Mouse (Mus musculus) NIH3T3 (cell line): Measurements from ENCODE around the gene Gm45140.
A peak's percentile ranks its signal among the peaks of the same experiment; 100 is the strongest.

Experiments used
- DNase-seq: peaks from one replicate; pipeline ENCODE4 v3.0.0-alpha.2; 2012; ENCODE audit warnings: low read depth

The Gm45140 gene

DNA sequence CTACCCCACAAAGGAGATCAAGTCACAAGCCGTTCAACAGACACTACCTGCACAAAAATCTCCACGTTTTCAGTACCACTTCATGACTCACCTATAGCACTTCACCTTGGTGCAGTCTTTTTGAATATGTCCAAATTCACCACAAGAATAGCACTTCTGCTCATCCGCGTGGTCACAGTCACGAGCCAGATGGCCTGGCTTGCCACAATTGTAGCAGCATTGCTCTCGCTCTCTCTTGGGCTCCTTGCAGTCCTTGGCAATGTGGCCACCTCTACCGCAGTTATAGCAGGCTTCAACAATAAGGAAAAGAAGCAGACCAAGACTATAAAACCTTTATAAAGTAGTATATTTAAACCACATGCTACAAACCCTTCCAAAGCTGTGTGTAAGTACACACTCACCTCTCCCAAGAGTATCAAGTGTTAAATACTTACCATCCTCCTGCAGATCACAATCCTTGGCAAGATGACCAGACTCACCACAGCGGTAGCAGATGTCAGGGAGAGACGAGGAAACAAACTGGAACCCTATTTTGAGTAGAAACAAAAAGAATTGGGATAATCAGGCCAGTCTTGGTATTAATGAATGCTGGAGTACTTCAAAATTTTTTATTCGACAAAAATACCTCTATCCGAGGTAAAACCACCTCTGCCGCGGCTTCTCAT, 9.6 kb upstream of the Gm45140 start:
- DNase-seq, result no peak

DNA sequence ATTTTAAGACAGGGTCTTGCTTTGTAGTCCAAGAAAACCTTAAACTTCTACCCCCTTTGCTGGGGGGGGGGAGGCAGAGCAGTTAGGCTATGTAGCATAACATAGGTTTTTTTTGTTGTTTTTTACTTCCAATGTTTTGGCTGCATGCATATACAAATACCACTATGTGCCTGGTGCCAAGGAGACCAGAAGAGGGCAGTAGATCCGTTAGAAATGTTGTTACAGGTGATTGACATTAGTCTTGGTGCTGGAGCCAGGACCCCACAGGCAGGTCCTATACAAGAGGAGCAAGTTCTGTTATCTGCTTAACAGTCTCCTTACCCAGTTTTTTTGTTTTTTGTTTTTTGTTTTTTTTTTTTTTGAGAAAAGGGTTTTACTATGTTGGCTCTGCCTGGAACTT, 6.7 kb upstream of the Gm45140 start:
- DNase-seq, result peak; percentile 67

DNA sequence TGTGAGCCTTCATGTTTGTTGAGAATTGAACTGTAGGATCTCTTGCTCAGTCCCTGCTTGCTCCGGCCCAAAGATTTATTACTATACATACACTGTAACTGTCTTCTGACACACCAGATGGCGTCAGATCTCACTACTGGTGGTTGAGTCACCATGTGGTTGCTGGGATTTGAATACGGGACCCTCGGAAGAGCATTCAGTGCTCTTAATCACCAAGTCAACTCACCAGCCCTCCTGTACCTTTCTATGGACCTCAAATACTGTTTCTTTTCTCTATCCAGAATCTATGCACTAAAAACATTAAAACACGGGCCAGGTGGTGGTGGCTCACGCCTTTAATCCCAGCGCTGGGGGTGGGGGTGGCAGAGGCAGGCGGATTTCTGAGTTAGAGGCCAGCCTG, 6.0 kb upstream of the Gm45140 start:
- DNase-seq, result peak; percentile 39

DNA sequence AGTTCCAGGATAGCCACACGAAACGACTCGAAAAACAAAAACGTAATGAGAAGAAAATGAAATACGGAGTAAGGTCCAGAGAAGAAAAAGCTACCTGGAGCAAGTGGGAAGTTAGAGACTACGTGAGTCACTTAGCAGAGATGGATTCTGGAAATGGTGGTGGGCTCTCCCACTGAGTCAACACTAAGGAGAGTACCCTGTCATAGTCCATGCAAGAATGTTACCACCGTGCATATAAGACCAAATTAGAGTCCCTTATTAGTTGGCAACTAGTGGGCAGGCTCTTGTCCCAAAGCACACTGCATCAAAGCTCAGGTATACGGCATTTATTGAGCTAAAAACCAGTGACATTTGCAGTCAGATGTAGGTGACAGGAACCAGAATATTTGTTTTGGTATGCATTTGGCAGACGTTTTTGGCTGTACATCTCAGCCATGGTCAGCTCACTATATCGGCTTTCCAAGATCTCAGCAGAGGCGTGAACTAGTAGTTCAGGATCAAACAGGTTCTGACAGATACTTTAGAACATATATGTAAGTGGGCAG, 4.3 kb upstream of the Gm45140 start:
- no peak for DNase-seq

DNA sequence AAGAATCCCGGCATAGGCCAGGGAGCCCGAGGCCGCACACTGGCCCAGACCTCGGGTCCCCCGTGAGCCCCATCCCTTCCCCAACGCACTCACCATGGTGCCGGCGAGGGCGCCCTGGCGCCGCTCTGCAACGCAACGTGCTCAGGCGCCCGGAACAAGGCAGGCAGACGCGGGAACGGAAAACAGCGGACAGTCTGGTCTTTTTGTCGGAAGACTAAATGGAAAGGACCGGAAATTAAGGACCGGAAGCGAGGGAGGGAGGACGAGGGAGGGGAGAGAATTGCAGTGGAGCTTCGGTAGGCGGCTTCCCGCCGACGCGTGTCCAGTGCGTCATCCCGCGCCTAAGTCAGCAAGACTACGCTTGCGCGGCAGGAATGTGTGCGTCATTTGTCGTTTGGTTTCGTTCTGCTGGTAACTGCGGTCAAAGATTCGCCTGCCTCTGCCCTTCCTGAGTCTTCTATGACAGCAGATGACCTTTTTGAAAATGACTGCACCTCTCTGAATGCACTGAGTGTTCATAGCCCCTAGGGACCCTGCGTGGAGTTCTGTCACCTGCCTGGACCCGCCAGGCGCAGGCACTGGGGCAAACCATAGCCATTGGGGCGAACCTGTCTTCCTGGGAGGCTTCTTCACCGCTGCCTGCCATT, 3.1 kb upstream of the Gm45140 start, which contains the start of gene Isy1:
Gene Isy1 (minus strand): TSS at position 248 of the 647 bp plus-strand sequence.
- peak; percentile 99 for DNase-seq

DNA sequence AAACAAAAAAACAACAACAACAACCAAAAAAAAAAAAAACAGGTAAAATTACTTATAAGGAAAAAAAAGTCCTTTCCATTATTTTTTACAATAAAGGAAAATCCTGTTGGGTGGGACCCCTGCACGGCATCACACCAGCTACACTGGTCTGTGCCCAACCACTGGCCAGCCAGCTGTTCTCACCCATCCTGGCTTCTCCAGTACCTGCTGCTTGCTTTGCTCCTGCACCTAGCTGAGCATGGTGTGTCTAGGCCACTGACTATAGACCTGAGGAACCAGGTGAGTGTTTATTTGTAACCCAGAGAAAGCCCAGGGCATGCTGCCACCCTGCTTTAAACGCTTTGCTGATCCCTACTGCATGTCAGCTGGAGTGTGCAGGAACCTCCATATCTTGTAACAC, 15.2 kb downstream of the Gm45140 start:
- DNase-seq, result no peak

DNA sequence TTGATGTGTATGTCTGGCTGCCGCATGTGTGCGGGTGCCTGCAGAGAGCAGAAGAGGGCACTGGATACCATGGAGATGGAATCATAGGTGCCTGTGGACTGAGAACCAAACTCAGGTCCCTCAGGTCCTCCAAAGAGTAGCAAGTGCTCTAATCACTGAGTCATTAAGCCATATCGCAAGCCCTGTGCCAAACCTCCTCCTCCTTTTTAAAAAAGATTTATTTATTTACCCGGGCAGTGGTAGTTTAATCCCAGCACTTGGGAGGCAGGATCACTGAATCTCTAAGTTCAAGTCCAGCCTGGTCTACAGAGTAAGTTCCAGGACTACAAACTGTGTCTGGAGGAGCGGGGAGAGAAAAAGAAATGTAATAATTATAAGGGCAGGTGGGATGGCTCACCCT, 21.1 kb downstream of the Gm45140 start:
- DNase-seq, result no peak

DNA sequence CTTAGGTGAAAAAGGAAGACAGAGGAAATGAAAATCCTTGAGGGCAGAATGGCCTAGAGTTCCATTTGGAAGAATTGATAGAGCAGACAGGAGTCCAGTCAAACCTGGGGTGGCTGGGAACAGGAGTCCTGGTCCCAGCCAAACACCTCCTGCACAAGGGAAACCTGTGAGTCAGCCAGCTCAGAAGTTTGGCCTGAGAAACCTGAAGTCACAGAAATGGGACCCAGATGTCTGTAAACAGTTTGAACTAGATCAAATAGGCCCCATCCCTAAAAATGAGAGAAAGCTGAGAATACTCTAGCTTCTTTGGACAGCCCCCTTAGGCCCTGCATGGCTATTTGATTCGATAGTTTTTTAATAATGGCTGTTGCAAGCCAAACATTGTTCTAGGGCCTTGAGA, 22.9 kb downstream of the Gm45140 start:
- peak; percentile 35 for DNase-seq

DNA sequence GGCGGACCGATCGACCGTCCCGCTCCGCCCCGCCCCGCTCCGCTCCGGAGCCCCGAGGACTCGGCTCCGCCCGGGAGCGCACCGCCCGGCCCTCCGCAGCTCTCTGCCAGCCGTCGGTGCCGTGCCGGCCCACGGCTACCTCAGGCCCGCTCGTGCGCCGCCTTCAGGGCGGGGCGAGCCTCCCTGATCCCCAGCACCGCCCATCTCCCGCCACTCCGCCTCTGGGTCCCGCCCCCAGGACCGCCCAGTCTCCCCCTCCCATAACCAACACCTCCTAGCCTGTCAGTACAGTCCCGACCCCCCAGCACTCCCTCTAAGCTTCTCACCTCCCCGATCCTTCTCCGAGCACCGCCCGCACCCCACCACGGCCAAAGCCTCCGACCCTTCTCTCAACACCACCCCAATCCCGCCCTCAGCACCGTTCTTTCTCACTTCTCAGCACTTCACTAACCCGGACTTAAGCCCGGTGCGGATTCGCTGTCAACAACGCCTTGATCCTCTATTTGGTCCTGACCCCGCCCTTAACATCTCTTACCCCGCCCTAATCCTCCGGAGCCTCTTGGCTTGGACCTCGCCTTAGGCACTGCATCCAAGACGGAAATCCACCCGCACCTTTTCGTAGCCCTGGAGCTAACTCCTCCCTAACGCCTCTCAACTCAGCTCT, 23.8 kb downstream of the Gm45140 start, which contains the start of gene Rab43:
Gene Rab43 (minus strand): TSS at position 490 of the 664 bp plus-strand sequence.
- peak; percentile 96 for DNase-seq

DNA sequence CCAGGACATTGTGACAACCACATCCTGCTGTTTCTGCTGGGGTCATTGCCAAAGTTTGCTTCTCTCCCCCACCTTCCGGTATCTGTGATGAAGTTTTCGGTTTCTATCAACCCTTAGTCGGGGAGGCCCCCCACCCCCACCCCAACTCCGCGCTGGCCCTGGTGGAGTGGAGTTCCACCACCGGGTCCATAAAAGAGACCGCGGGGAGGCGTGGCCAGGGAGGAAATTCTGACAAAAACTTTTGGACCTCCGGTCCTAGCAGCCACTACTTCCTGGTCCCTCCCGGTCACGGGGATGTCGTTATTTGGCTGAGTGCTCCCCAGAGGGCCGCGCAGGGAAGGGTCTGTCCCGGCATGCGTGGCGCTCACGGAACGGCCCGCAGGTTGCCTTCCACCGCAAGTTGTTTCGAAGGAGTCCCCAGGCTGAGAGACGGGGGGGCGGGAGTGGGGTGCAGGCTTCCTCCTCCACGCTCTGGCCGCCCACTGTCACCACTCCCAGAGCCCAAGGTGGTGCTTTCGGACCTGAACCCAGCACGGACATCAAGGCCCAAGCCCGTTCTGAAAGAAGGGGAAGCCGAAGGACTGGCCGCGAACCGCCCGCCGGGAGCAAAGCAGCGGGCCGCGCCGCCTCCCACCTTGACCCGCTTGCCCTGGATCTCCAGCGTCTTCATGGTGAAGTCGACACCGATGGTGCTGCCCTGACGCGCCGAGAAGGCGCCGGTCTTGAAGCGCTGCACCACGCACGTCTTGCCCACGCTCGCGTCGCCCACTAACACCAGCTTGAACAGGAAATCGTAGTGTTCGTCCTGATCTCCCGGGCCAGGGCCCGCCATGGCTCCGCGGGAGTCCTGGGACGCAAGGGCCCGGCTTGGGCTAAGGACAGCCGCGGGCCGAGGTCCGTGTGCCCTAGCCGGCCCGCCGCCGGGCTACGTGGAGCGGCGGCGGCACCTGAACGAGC, 24.6 kb downstream of the Gm45140 start:
- peak; percentile 73 for DNase-seq

DNA sequence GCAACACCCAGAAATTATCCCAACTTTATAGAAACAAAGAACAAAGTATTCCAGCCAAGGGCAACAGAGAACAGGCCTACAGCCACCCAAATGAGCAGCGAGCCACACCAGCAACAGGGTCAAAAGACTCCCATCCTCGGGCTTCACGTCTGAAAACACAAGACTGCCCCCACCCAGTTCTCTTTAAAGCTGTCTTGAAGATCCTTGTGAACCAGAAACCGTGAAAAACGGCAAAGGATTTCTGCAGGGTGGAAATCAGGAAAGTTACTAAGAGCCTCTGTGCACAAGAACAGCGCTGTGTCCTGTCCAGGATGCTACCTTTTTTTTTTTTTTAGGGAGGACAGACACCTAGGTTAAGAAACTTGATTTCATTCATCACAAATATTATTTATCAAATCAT, 25.3 kb downstream of the Gm45140 start:
- no peak for DNase-seq

DNA sequence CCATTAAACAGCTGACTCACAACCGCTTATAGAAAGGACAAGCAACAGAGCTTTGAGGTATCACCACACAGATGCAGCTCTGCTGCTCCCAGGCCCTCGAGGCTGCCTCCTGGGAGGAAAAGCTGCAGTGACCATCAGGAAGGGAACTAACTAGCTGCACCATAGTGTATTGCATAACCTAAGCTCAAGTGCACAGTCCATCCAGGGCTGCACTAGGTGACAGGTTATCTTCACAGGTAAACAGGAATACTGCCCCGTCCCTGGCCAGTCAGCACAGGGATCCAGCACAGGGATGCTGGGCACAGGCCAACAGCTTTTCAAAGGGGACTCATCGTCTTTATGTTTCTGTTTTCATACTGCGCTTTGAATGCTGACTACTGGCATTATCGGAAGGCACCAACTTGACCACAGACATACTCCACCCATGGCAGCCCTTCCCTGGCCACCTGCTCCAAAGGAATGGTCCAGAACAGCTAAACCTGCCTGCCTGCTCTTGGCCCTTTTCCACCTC, 25.9 kb downstream of the Gm45140 start:
- no peak for DNase-seq

DNA sequence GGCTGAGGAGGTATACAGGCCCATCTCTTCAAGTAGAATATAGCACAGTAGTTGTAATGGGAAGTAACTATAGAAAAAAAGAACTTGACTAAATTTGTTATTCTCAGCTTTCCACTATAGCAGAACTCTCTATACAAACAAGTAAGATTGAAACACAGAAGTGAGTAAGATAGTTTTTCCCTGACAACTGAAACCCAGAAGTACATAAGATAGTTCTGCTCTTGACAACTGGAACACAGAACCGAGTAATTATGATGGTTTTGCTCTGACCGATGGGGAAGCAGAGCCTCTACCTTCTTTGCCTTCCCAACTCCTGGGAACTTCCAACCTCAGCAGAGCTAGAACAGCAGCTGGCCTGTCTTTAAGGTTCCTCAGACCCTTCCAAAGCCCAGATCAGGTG, 26.5 kb downstream of the Gm45140 start:
- DNase-seq, result no peak

DNA sequence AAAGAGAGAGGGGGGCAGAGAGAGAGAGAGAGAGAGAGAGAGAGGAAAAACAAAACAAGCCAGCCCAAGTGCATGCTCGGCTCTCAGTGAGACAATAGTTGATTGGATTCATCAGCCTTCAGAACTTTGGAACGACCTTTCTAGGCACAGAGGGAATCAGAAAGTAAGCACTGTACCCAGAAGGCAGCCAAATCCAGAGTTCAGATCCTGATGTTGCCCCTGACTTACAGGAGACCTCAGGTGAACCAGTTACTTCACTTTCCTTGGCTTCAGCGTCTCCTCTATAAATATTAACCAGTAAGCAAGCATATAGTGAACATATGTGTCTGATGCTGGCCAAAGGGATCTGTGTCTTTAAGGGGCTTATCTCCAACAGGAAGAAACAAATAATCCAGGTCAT, 27.1 kb downstream of the Gm45140 start:
- DNase-seq, result no peak

DNA sequence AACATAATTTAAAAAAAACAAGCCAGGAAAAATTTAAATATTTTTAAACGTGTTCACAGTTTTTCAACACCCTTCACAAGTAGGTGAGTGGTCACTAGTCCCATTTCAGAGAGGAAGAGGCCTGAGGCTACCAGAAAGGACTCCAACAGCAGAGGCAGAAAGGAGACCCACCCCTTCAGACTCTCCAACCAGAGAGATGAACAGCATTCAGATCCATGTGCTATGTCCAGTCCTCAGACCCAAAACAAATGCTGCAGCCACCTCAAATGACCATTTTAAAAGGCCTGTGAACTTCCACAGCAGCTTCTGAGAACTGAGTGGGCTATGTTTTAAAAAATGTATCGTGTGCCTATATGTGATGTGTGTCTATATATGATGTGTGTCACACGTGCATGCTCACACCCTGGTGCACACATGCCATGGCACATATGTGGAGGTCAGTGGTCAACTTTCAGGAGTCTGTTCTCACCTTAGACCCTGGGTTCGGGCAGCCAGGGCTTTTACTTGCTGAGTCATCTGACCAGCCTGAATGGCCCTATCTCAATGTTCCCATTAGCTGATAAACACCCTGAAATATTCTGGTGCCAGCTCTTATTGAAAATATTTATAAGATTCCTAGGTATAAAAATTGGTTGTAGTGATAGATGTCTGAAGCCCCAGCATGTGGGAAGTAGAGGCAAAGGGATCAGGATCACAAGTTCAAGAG, 27.7 kb downstream of the Gm45140 start:
- DNase-seq, result no peak

DNA sequence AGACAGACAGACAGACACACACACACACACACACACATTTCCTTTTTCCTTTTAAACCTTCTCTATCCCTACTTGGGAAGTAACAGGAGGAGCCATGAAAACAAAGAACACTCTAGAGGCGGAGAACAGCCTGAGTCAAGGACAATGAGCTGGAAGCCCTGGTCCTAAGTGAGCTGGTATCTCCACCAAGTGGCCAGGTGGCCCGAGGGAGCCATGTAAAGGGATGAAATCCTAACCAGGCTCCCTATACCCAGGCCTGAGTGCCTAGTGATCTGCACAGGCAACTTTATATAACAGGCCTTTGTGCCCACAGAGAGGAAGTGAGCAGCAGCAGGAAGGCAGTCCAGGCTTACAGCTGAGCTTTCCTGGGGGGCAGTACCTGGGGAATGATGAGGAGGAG, 28.7 kb downstream of the Gm45140 start:
- DNase-seq, result no peak

DNA sequence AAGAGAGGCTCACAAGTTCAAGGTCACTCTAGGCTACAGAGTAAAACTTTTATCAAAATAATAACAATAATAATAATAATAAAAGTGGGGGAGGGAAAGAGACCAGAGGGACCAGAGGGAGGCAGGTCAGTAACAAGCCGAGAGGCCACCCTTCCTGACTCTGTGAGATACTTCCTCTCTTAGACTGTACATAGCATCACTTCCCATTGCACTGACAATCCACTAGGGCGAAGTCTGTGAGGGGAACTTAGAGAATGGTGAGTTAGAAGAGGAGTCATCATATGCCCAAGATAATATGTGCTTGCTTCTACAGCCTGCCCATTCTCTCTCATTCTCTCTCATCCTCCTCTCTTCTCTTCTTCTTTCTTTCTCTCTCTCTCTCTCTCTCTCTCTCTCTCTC, 29.6 kb downstream of the Gm45140 start:
- no peak for DNase-seq

DNA sequence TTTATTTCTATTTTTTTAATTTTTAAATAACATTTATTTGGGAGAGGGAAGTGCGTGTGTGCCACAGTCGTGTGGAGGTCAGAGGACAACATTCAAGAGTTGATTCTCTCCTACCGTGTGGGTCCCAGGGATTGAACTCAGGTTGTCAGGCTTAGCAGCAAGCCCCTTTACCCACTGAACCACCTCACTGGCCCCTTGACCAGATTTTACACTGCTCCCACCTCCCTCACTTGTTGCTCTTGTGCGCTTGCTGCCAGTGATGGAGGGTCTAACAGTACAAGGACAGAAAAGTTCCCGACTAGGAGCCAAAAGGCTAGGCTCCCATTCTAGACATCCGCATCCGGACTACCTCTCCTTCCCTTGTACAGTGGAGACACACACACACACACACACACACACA, 30.1 kb downstream of the Gm45140 start:
- no peak for DNase-seq

DNA sequence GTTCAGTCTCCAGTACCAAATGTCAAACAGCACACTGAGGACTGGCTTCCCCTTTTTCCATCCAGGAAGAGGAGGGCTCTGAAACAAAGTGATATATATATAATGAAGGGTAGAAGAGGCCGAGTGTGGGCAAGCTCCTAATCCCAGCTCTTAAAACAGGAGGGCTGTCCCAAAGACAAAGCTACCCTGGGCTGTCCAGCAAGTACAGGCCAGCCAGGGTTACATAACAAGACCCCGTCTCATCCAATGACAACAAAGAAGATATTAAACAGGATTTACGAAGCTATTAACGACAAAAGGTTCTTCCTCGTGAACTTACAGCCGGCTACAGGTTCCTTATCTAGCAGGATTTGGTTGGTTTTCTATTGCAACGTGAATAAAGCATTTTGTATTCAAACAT, 30.7 kb downstream of the Gm45140 start:
- DNase-seq, result no peak

DNA sequence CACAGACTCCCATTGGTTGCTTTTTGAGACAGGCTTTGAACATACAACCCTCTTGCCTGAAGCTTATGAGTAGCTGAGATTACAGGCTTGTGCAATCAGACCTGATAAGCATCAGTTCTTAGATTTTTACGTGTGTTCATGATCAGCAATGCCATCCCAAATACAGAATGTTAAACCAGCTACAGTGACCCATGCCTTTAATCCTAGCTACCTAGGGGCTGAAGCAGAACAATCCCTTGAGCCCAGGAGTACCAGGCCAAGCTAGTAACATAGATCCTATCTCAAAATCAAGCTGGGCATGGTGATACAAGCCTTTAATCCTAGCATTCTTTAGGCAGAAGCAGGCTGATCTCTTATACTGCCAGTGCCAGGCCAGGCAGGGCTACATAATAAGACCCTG, 31.6 kb downstream of the Gm45140 start:
- no peak for DNase-seq

DNA sequence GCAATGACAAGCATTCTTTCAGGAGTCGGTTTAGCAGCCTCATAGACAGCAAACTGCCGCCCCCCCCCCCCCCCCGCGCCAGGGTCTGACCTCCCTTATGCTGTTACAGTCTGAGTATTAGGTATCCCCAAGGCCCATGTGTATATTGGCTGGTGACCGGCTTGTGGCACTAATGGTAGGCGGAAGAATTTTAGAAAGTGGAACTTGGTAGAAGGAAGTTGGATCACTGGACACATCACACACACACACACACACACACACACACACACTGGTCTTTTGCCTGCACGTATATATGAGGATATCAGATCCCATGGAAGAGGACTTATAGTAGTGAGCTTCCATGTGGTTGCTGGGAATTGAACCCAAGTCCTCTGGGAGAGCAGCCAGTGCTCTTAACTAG, 33.1 kb downstream of the Gm45140 start:
- DNase-seq, result no peak
